Mouse (Mus musculus) hindbrain, embryonic 11.5 days (tissue): ENCODE results near the gene F11r. TPM values are rescaled to one million over a fixed set of nuclear protein-coding genes. Genes with fewer than 3 reads are reported as not detected.

Source experiments
- ATAC-seq: fragments of 200-750 bp; cut with Nextera tagmentation; 2 replicates; pipeline ENCODE4 v1.8.0; 2017; ENCODE audit warnings: mild to moderate bottlenecking, moderate TSS enrichment, moderate library complexity; ENCODE audit not compliant: low FRiP score
- DNase-seq: peaks from one replicate; pipeline ENCODE4 v3.0.0-alpha.2; 2015; ENCODE audit warnings: low spot score
- H3K27ac ChIP-seq: fragments of 300-500 bp; sonication (generic); 2 replicates; pipeline ENCODE4 v1.5.1; 2014; ENCODE audit warnings: mild to moderate bottlenecking, low read depth, low read length
- H3K27me3 ChIP-seq: fragments of 300-500 bp; sonication (generic); 2 replicates; pipeline ENCODE4 v1.6.1; 2014; ENCODE audit warnings: mild to moderate bottlenecking, low read length, moderate library complexity, mixed read lengths; ENCODE audit not compliant: control insufficient read depth, insufficient read depth
- H3K36me3 ChIP-seq: fragments of 300-500 bp; sonication (generic); 2 replicates; pipeline ENCODE4 v1.6.1; 2014; ENCODE audit warnings: mild to moderate bottlenecking, low read length, moderate library complexity, mixed read lengths; ENCODE audit not compliant: control insufficient read depth, insufficient read depth
- H3K4me1 ChIP-seq: fragments of 300-500 bp; sonication (generic); replicated peaks from 2 replicates; pipeline ENCODE4 v1.6.1; 2014; ENCODE audit warnings: low read length, mixed read lengths; ENCODE audit not compliant: control insufficient read depth, insufficient read depth
- H3K4me2 ChIP-seq: fragments of 300-500 bp; sonication (generic); replicated peaks from 2 replicates; pipeline ENCODE4 v1.6.1; 2014; ENCODE audit warnings: mild to moderate bottlenecking, low read depth, low read length
- H3K4me3 ChIP-seq: fragments of 300-500 bp; sonication (generic); 2 replicates; pipeline ENCODE4 v1.5.1; 2014; ENCODE audit warnings: low read depth, low read length
- H3K9ac ChIP-seq: fragments of 300-500 bp; sonication (generic); 2 replicates; pipeline ENCODE4 v1.6.1; 2014; ENCODE audit warnings: low read depth, low read length
- H3K9me3 ChIP-seq: fragments of 300-500 bp; sonication (generic); 2 replicates; pipeline ENCODE4 v1.6.1; 2016; ENCODE audit warnings: low read length; ENCODE audit not compliant: control insufficient read depth
- WGBS: fragments of 180-500 bp; shearing (Covaris S2); extraction: QIAGEN DNeasy Blood & Tissue Kit; methylation state at CpG from one replicate; pipeline ENCODE4 v1.1.7; 2014; 5-methylcytosine and 5-hydroxymethylcytosine counted together
- polyA plus RNA-seq: library from polyadenylated mRNA; unstranded; fragments of >200 nt; fragmentation: Nextera tagmentation; extraction: Ambion mirVana; gene quantifications from 2 replicates; pipeline ENCODE4 v1.2.1, GENCODE M21; 2014

The F11r gene
- polyA plus RNA-seq, 1 experiment from 2014 or later: 20.1 TPM

GRCm38 (mm10) chr1:171454926-171455325 is 17.6 kb downstream of the F11r start:
- ATAC-seq: no peak
- WGBS: 85% methylated on average over 6 of the region's 6 CpGs
- H3K36me3 ChIP-seq: no peaks in the 10 kb centered on the region

GRCm38 (mm10) chr1:171457568-171457967 is 20.2 kb downstream of the F11r start:
- DNase-seq: no peak
- H3K9ac ChIP-seq: no peak overlapping the region
- no peak overlapping the region for H3K4me3 ChIP-seq
- 97% methylated on average over 1 of the region's 1 CpGs for WGBS
- no peak overlapping the region for H3K27ac ChIP-seq
- H3K36me3 ChIP-seq: no peaks in the 10 kb centered on the region
- no peaks in the 10 kb centered on the region for H3K27me3 ChIP-seq
- no peak for ATAC-seq
- no peak overlapping the region for H3K4me2 ChIP-seq
- no peaks in the 10 kb centered on the region for H3K9me3 ChIP-seq
- H3K4me1 ChIP-seq: no peaks in the 10 kb centered on the region

More at GRCm38 (mm10) chr1:171454926-171455325, 17.6 kb downstream of the F11r start:
- no peak overlapping the region for H3K27ac ChIP-seq
- no peak overlapping the region for H3K4me2 ChIP-seq
- H3K9me3 ChIP-seq: no peaks in the 10 kb centered on the region
- no peak for DNase-seq
- H3K4me3 ChIP-seq: no peak overlapping the region
- no peak overlapping the region for H3K9ac ChIP-seq
- no peaks in the 10 kb centered on the region for H3K27me3 ChIP-seq
- H3K4me1 ChIP-seq: no peaks in the 10 kb centered on the region

- 52% methylated on average over 5 of the region's 5 CpGs for WGBS
- H3K4me1 ChIP-seq: no peaks in the 10 kb centered on the region
- no peak overlapping the region for H3K4me3 ChIP-seq
- H3K36me3 ChIP-seq: no peaks in the 10 kb centered on the region
- no peak overlapping the region for H3K27ac ChIP-seq
- DNase-seq (no peak), ATAC-seq (no peak)
- H3K4me2 ChIP-seq: no peak overlapping the region
- H3K9me3 ChIP-seq: no peaks in the 10 kb centered on the region
- no peak overlapping the region for H3K9ac ChIP-seq
- H3K27me3 ChIP-seq: no peaks in the 10 kb centered on the region
These were observed 22.5 kb downstream of the F11r start for GRCm38 (mm10) chr1:171459791-171460190.

GRCm38 (mm10) chr1:171460551-171461503 is 23.5 kb downstream of the F11r start:
- H3K4me1 ChIP-seq: no peaks in the 10 kb centered on the region
- no peak overlapping the region for H3K4me2 ChIP-seq
- no peak overlapping the region for H3K4me3 ChIP-seq
- H3K9me3 ChIP-seq: no peaks in the 10 kb centered on the region
- H3K36me3 ChIP-seq: no peaks in the 10 kb centered on the region
- WGBS: 88% methylated on average over 22 of the region's 22 CpGs
- H3K27me3 ChIP-seq: no peaks in the 10 kb centered on the region
- DNase-seq: no peak
- no peak for ATAC-seq
- no peak overlapping the region for H3K27ac ChIP-seq
- H3K9ac ChIP-seq: no peak overlapping the region

GRCm38 (mm10) chr1:171463133-171463532 is 25.8 kb downstream of the F11r start:
- Histone ChIP-seq H3K9ac (no peak overlapping the region), H3K9me3 (no peaks in the 10 kb centered on the region), H3K27ac (no peak overlapping the region), H3K4me3 (no peak overlapping the region), H3K4me1 (no peaks in the 10 kb centered on the region), H3K36me3 (no peaks in the 10 kb centered on the region), H3K27me3 (no peaks in the 10 kb centered on the region), H3K4me2 (no peak overlapping the region)
- DNase-seq: no peak
- no peak for ATAC-seq
- 98% methylated on average over 3 of the region's 3 CpGs for WGBS

GRCm38 (mm10) chr1:171465749-171466412 is 28.5 kb downstream of the F11r start:
- DNase-seq (no peak), ATAC-seq (no peak)
- no peaks in the 10 kb centered on the region for H3K27me3 ChIP-seq
- WGBS: 90% methylated on average over 5 of the region's 5 CpGs
- no peaks in the 10 kb centered on the region for H3K9me3 ChIP-seq
- H3K4me1 ChIP-seq: no peaks in the 10 kb centered on the region
- no peak overlapping the region for H3K4me3 ChIP-seq
- no peaks in the 10 kb centered on the region for H3K36me3 ChIP-seq
- no peak overlapping the region for H3K27ac ChIP-seq
- H3K4me2 ChIP-seq: no peak overlapping the region
- H3K9ac ChIP-seq: no peak overlapping the region

GRCm38 (mm10) chr1:171466565-171466964 is 29.2 kb downstream of the F11r start:
- Histone ChIP-seq H3K4me1 (no peaks in the 10 kb centered on the region), H3K9ac (no peak overlapping the region), H3K27me3 (no peaks in the 10 kb centered on the region), H3K4me2 (no peak overlapping the region), H3K9me3 (no peaks in the 10 kb centered on the region), H3K4me3 (no peak overlapping the region), H3K27ac (no peak overlapping the region), H3K36me3 (no peaks in the 10 kb centered on the region)
- no peak for DNase-seq
- ATAC-seq: no peak
- 84% methylated on average over 4 of the region's 4 CpGs for WGBS

- 93% methylated on average over 3 of the region's 3 CpGs for WGBS
- no peak overlapping the region for H3K9ac ChIP-seq
- no peak for DNase-seq
- no peak overlapping the region for H3K27ac ChIP-seq
- H3K27me3 ChIP-seq: no peaks in the 10 kb centered on the region
- no peaks in the 10 kb centered on the region for H3K4me1 ChIP-seq
- H3K4me2 ChIP-seq: no peak overlapping the region
- no peaks in the 10 kb centered on the region for H3K9me3 ChIP-seq
- no peak overlapping the region for H3K4me3 ChIP-seq
- no peak for ATAC-seq
- no peaks in the 10 kb centered on the region for H3K36me3 ChIP-seq
These were observed 32.3 kb downstream of the F11r start for GRCm38 (mm10) chr1:171469678-171470077.
